Mouse (Mus musculus): ENCODE results near the gene 5730522E02Rik. TPM values are rescaled to one million over a fixed set of nuclear protein-coding genes. Genes with fewer than 3 reads are reported as not detected.

5730522E02Rik gene
- total RNA-seq, 4 experiments from 2014 or later = not detected

DNA sequence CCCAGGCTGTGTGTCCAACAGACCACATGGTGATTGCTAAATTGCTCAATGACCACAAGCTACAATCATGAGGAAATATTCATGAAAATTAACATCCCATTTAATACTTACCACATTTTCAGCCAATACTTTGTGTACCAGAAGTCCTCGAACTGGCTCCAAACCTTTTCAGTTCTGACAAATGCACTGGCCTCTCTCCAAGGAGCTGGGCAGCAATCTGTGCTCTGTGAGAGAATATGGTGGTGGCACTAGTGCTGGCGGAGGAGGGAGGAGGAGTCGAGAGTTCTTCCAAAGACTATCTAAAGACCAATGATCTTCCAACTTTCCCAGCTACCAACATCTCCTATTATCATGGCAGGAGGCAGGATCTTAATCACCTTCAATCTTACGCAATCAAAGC lies 525.8 kb downstream of the 5730522E02Rik start:
- DNase-seq (ENCODE audit: low spot score) = no peak

- DNase-seq (ENCODE audit: low spot score) = no peak
Observed at GRCm38 (mm10) chr11:25679856-25680255, 530.7 kb downstream of the 5730522E02Rik start.

- no peak for DNase-seq (ENCODE audit: low spot score)
Observed at GRCm38 (mm10) chr11:25674194-25674593, 536.4 kb downstream of the 5730522E02Rik start.

DNA sequence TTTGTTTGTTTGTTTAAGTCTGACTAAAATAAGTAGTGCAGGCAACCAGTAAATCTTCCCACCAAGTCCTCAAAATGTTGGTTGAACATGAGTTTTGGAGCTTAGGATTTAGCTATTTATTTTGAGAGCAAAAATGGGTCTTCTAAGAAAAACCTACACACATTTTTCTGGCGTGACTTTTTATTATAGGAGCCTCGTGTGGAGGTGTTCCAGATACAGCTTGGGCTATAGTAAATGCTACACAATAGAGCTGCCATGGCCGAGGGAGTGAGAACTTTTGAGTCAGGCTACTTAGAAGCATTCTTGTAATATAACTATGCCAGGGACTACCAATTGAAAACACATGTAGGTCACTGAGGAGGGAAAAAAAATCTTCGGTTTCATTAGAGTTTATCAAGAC lies 540.5 kb downstream of the 5730522E02Rik start:
- no peak for DNase-seq (ENCODE audit: low spot score)

DNA sequence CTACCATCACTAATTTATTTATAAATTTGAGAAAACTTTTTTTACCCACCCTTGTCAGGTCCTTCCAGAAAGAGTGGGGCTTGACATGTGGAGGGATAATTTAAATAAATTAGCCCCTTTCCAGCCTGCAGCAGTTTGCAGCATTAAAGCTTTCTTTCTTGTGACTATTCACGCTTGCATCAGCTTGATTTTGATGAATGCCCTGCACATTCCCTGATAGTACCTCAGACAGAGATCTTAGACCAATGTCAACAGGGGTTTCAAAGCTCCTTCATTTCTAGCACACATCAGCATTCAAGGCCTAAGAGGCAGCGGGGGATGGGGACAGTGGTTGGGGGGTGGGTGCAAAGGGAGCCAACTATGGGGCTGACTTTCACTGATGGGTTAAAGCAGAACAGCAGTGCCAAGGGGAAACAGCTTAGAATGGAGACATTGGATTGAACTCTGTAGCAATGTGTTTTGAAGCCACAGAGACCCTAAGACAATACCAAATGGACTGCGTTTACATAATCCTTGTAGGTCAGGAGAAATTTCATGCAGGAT lies 545.9 kb downstream of the 5730522E02Rik start:
- no peak for DNase-seq (ENCODE audit: low spot score)

- no peak for DNase-seq (ENCODE audit: low spot score)
Observed at GRCm38 (mm10) chr11:25646282-25646681, 564.3 kb downstream of the 5730522E02Rik start.

DNA sequence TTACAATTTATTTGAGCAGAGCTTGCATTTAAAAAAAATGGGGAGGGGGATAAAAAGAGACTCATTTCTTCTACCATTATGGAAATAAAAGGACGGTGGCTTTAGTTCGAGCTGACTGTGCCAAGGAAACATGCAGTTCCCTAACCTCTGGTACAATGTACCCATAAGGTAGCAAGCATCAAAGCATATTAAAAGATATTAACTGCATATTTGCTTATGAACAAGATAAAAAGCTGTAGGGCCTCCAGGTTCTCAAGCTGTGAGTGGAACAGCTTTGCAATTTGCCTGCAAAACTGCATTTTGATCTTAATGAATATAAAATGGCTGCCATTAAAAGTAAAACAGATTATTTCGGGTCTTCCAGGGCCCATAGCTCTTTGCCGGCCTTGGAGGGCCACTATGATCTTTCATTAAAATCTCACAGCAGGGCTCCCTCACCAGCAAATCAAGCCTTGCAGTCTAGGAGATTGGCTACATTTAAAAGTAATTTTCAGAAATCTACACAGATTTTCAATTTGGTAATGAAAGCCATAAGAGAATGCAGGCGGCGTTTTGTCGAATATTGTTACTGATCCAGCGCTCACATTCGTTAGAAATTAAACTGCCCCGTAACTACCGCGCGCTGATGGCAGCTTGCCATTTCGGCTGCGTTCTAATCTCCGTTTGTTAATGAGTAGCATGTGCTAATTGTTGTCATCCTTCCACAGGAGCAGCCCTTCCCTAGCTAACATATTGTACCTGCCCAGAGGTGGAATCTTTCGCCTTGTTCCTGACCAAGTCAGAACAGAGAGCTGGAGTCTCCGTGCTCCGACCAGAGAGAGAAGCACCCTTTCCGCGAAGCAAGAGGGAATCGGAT lies 565.6 kb downstream of the 5730522E02Rik start:
- DNase-seq (ENCODE audit: low spot score) = no peak

GRCm38 (mm10) chr11:25606886-25607285 lies 603.7 kb downstream of the 5730522E02Rik start:
- no peak for DNase-seq (ENCODE audit: low spot score)

- no peak for DNase-seq (ENCODE audit: low spot score)
Observed at GRCm38 (mm10) chr11:25600030-25600429, 610.5 kb downstream of the 5730522E02Rik start.

DNA sequence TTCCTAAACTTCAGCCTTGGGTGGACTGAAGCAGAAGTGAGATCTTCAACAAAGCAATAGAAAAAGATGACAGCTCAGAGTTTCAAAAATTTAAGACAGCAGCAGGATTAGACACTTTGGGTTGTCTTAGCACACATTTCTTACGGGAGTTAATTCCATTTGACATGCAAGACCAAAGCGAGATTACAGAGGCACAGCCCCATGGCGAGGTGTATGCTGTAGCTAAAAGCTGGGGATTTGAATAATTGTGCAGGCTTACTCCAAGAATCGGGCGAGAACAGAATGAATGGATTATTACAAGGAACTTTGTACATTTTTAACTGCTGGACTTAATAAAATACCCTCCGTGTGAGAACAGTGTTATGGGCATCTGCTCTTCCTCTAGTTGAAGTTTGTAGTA lies 615.3 kb downstream of the 5730522E02Rik start:
- DNase-seq (ENCODE audit: low spot score) = no peak

DNA sequence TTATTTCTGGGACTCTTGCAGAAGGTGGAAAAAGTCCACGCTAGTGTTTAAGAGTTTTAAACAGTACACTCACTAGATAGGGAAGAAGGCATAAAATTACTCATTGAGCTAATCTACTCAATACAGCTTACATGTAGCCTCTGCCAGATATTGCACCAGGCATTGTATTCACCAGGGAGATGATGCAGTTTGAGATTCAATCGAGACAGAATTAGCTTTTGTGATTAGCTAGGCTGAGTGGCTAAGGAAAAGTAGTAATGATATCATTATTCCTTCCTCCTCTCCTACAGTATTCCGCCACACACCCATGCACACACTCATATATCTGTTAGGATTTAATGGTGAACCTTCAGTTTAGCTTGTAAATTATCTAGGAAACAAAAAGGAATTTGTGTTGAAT lies 615.8 kb downstream of the 5730522E02Rik start:
- no peak for DNase-seq (ENCODE audit: low spot score)

GRCm38 (mm10) chr11:25592268-25592667 lies 618.3 kb downstream of the 5730522E02Rik start:
- DNase-seq (ENCODE audit: low spot score) = no peak

DNA sequence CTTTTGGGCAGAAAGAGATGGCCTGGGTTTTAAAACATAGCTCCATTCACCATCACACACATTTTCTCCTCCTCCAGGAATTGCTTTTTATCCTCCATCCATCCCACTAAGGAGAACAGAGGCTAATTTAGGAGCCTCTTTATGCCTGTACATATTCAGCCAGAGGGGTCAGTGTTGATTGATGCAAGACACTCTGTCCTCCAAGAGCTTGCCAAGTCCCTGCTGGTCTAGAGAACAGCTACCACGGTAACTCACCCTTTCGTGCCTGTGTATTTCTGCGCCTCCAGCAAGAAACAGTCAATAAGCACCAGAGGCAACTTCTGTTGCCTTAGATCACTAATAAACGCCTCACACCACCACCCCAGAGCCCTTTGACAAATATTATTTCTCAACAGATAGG lies 620.3 kb downstream of the 5730522E02Rik start:
- DNase-seq (ENCODE audit: low spot score) = no peak

GRCm38 (mm10) chr11:25589509-25589908 lies 621.1 kb downstream of the 5730522E02Rik start:
- DNase-seq (ENCODE audit: low spot score) = no peak

DNA sequence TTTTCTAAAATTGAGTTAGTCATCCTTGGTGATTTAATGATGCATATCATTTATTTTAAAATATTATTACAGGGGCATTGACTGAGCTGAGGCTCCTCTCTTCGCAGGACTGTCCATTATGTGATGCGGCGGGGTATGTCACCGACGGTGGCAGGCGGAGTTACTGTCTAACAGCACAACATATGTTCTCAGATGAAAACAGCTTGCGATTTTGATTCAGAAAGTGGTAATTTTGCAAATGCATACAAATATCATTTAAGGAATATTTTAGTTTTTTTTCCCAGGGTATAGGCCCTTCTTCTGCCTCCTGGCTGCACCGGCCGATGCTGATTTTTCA lies 636.5 kb downstream of the 5730522E02Rik start:
- DNase-seq (ENCODE audit: low spot score) = no peak

- no peak for DNase-seq (ENCODE audit: low spot score)
Observed at GRCm38 (mm10) chr11:25573408-25574128, 637.0 kb downstream of the 5730522E02Rik start.

- no peak for DNase-seq (ENCODE audit: low spot score)
Observed at GRCm38 (mm10) chr11:25571396-25571795, 639.2 kb downstream of the 5730522E02Rik start.

Small RNAs within 50 kb of the gene (microRNA-seq; reads per million reads assigned to microRNA genes)
- not detected for gene Mir6372

Other genes starting within 250 kb of the 5730522E02Rik start
- gene Fancl, start 175.4 kb upstream of the 5730522E02Rik start, total RNA-seq (2022) = 1 to 10 TPM; 7.2 to 9.2 (median 8.0) TPM

Measured in heart, adult 8-10 months (tissue).